24 mouse cellular contexts compared by ENCODE assay signal in the genomic region with DNA sequence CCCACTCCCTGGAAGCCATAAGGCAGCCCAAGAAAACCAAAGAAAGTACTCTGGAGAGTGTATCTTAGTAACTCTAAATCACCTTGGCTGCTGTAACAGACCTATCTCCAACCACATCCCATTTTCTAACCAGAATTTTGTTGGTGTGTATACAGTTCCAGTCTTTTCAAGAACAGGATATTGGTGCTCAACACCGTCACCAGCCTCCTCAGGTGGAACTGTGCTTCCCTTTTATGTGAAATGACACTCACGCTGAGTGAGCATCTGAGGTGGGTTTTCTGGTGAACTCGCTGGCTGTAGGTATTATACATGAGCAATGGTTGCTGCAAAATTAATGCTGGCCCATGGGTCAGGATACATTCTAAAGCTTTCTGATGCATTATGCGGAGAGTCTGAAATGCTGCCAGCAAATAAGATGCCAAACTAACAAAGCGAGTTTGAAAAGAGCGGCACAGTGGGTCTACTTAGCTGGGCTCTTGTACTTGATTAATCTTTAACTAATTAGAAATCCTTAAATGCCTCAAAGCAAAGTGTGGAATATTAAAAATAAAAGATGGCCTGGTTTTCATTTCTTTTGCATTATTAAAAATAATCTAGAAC.
DNase-seq lines count a peak whose midpoint lies in the region; ATAC-seq and TF ChIP-seq lines count a peak whose summit lies in the region.
"Had no signal": no experiment of that assay in that cellular context is flagged by ENCODE, and none has a peak within 500 bp of the region (broad histone marks: within the 10 kb centered on the region; RNA-seq: fewer than 3 reads in every experiment).

No protein-coding gene starts in this region.

- H3K4me1 ChIP-seq in forebrain, embryonic 16.5 days (replicated peaks; ENCODE audit: control insufficient read depth, insufficient read depth, low read length), result no peaks in the 10 kb centered on the region
- H3K4me1 ChIP-seq in forebrain, embryonic 15.5 days, result 0 out of 2 replicates have a peak, but pooled peaks cover 5% of the 10 kb centered on the region
- 0 out of 2 replicates have a peak, but pooled peaks cover 4% of the 10 kb centered on the region for H3K4me1 ChIP-seq in midbrain, embryonic 14.5 days (ENCODE audit: control insufficient read depth, insufficient read depth, low read length)
- no peaks in the 10 kb centered on the region for H3K4me1 ChIP-seq in midbrain, embryonic 11.5 days (ENCODE audit: control insufficient read depth, insufficient read depth, low read length)
- no peaks in the 10 kb centered on the region for H3K4me1 ChIP-seq in hindbrain, embryonic 11.5 days (replicated peaks; ENCODE audit: control insufficient read depth, insufficient read depth, low read length)
- H3K4me1 ChIP-seq: heart, embryonic 15.5 days; liver, embryonic 12.5 days; midbrain, embryonic 13.5 days had no signal

- H3K36me3 ChIP-seq in forebrain, embryonic 16.5 days (ENCODE audit: control insufficient read depth, insufficient read depth), result no peaks in the 10 kb centered on the region
- no peaks in the 10 kb centered on the region for H3K36me3 ChIP-seq in forebrain, embryonic 15.5 days
- H3K36me3 ChIP-seq in midbrain, embryonic 14.5 days (ENCODE audit: control insufficient read depth, insufficient read depth, low read length), result no peaks in the 10 kb centered on the region
- no peaks in the 10 kb centered on the region for H3K36me3 ChIP-seq in midbrain, embryonic 11.5 days (ENCODE audit: control insufficient read depth, insufficient read depth, low read length)
- H3K36me3 ChIP-seq in splenic B cell, adult 2 months (ENCODE audit: control insufficient read depth, insufficient read depth, low read length, poor library complexity, severe bottlenecking), result no peaks in the 10 kb centered on the region
- no peaks in the 10 kb centered on the region for H3K36me3 ChIP-seq in hindbrain, embryonic 11.5 days (ENCODE audit: control insufficient read depth, insufficient read depth, low read length)
- H3K36me3 ChIP-seq: heart, embryonic 10.5 days; heart, embryonic 15.5 days; liver, embryonic 12.5 days; midbrain, embryonic 13.5 days had no signal

- H3K4me3 ChIP-seq in forebrain, embryonic 16.5 days (replicated peaks; ENCODE audit: low read length), result no peak overlapping the region
- no peak overlapping the region for H3K4me3 ChIP-seq in forebrain, embryonic 15.5 days
- H3K4me3 ChIP-seq in midbrain, embryonic 14.5 days (replicated peaks; ENCODE audit: low read depth, low read length), result no peak overlapping the region
- no peak overlapping the region for H3K4me3 ChIP-seq in midbrain, embryonic 11.5 days (ENCODE audit: low read depth, low read length)
- no peak overlapping the region for H3K4me3 ChIP-seq in hindbrain, embryonic 11.5 days (ENCODE audit: low read depth, low read length)
- H3K4me3 ChIP-seq: heart, embryonic 10.5 days; heart, embryonic 15.5 days; liver, embryonic 12.5 days; midbrain, embryonic 13.5 days had no signal

- TF ChIP-seq CTCF in brain, embryonic 14.5 days (IDR thresholded peaks at IDR 0.05; ENCODE audit: borderline replicate concordance, extremely low read depth, insufficient read depth, insufficient read length), result no peak

- peak; percentile 25 for DNase-seq in midbrain, embryonic 14.5 days
- DNase-seq in midbrain, embryonic 11.5 days (ENCODE audit: low spot score, missing footprints), result no peak
- DNase-seq in brain, embryonic 14.5 days (ENCODE audit: low read depth), result peak; percentile 76
- DNase-seq in splenic B cell, adult 2 months (ENCODE audit: low read depth, low spot score), result peak; percentile 54
- DNase-seq in thymus, postnatal 0 days (ENCODE audit: low spot score), result no peak
- DNase-seq in hindbrain, embryonic 11.5 days (ENCODE audit: low spot score), result no peak
- DNase-seq: adrenal gland, adult 8-10 months; cerebellum, adult 8-10 months; cerebellum, postnatal 25 days; gastrocnemius, postnatal 14 days; kidney, postnatal 14 days; liver, postnatal 0 days; lung, postnatal 36 days; right cerebral cortex, postnatal 4 days; thymus, postnatal 25 days had no signal

- 28% methylated on average over 6 of the region's 6 CpGs for WGBS in forebrain, embryonic 16.5 days
- 29% methylated on average over 6 of the region's 6 CpGs for WGBS in forebrain, embryonic 15.5 days
- 83% methylated on average over 6 of the region's 6 CpGs for WGBS in midbrain, embryonic 14.5 days
- 88% methylated on average over 6 of the region's 6 CpGs for WGBS in midbrain, embryonic 11.5 days
- 88% methylated on average over 6 of the region's 6 CpGs for WGBS in hindbrain, embryonic 11.5 days

- H3K9me3 ChIP-seq in forebrain, embryonic 16.5 days (ENCODE audit: control insufficient read depth, low read length), result no peaks in the 10 kb centered on the region
- H3K9me3 ChIP-seq in forebrain, embryonic 15.5 days, result no peaks in the 10 kb centered on the region
- no peaks in the 10 kb centered on the region for H3K9me3 ChIP-seq in midbrain, embryonic 14.5 days (ENCODE audit: control insufficient read depth, low read length)
- H3K9me3 ChIP-seq in midbrain, embryonic 11.5 days (ENCODE audit: control insufficient read depth, low read length), result no peaks in the 10 kb centered on the region
- H3K9me3 ChIP-seq in hindbrain, embryonic 11.5 days (ENCODE audit: control insufficient read depth, low read length), result no peaks in the 10 kb centered on the region
- H3K9me3 ChIP-seq: heart, embryonic 10.5 days; heart, embryonic 15.5 days; liver, embryonic 12.5 days; midbrain, embryonic 13.5 days had no signal

- H3K9ac ChIP-seq in forebrain, embryonic 16.5 days (replicated peaks; ENCODE audit: low read depth, low read length), result no peak overlapping the region
- no peak overlapping the region for H3K9ac ChIP-seq in forebrain, embryonic 15.5 days (replicated peaks)
- no peak overlapping the region for H3K9ac ChIP-seq in midbrain, embryonic 14.5 days (replicated peaks; ENCODE audit: low read length)
- no peak overlapping the region for H3K9ac ChIP-seq in midbrain, embryonic 11.5 days (ENCODE audit: low read length)
- H3K9ac ChIP-seq in hindbrain, embryonic 11.5 days (ENCODE audit: low read depth, low read length), result no peak overlapping the region
- H3K9ac ChIP-seq: heart, embryonic 15.5 days; liver, embryonic 12.5 days; liver, postnatal 0 days; midbrain, embryonic 13.5 days had no signal

- H3K4me2 ChIP-seq in forebrain, embryonic 16.5 days (ENCODE audit: low read length), result no peak overlapping the region
- no peak overlapping the region for H3K4me2 ChIP-seq in forebrain, embryonic 15.5 days (replicated peaks)
- H3K4me2 ChIP-seq in midbrain, embryonic 14.5 days (ENCODE audit: low read length), result no peak overlapping the region
- H3K4me2 ChIP-seq in midbrain, embryonic 11.5 days, result no peak overlapping the region
- no peak overlapping the region for H3K4me2 ChIP-seq in hindbrain, embryonic 11.5 days (replicated peaks; ENCODE audit: low read depth, low read length)
- H3K4me2 ChIP-seq: heart, embryonic 15.5 days; liver, embryonic 12.5 days; midbrain, embryonic 13.5 days had no signal

- TF ChIP-seq POLR2A in brain, embryonic 14.5 days (IDR thresholded peaks at IDR 0.05; ENCODE audit: borderline replicate concordance, extremely low read depth, insufficient read depth, insufficient read length, poor library complexity, severe bottlenecking), result no peak

- no peaks in the 10 kb centered on the region for H3K27me3 ChIP-seq in forebrain, embryonic 16.5 days (replicated peaks; ENCODE audit: control insufficient read depth, insufficient read depth, low read length)
- H3K27me3 ChIP-seq in forebrain, embryonic 15.5 days, result no peaks in the 10 kb centered on the region
- H3K27me3 ChIP-seq in midbrain, embryonic 14.5 days (ENCODE audit: control insufficient read depth, insufficient read depth, low read length), result no peaks in the 10 kb centered on the region
- no peaks in the 10 kb centered on the region for H3K27me3 ChIP-seq in midbrain, embryonic 11.5 days (ENCODE audit: control insufficient read depth, insufficient read depth, low read length)
- H3K27me3 ChIP-seq in splenic B cell, adult 2 months (ENCODE audit: control insufficient read depth, insufficient read depth, low read length, poor library complexity, severe bottlenecking), result no peaks in the 10 kb centered on the region
- no peaks in the 10 kb centered on the region for H3K27me3 ChIP-seq in hindbrain, embryonic 11.5 days (ENCODE audit: control insufficient read depth, insufficient read depth, low read length)
- H3K27me3 ChIP-seq: CH12.LX; heart, embryonic 15.5 days; liver, embryonic 12.5 days; midbrain, embryonic 13.5 days had no signal

- no peak overlapping the region for H3K27ac ChIP-seq in forebrain, embryonic 16.5 days (ENCODE audit: low read length)
- no peak overlapping the region for H3K27ac ChIP-seq in forebrain, embryonic 15.5 days (replicated peaks)
- H3K27ac ChIP-seq in midbrain, embryonic 14.5 days (replicated peaks; ENCODE audit: low read depth, low read length), result no peak overlapping the region
- H3K27ac ChIP-seq in midbrain, embryonic 11.5 days (ENCODE audit: low read depth, low read length), result no peak overlapping the region
- H3K27ac ChIP-seq in hindbrain, embryonic 11.5 days (ENCODE audit: low read depth, low read length), result no peak overlapping the region
- H3K27ac ChIP-seq: heart, embryonic 10.5 days; heart, embryonic 15.5 days; liver, embryonic 12.5 days; midbrain, embryonic 13.5 days had no signal

- 0 out of 2 replicates have a peak, but pooled peaks have one; percentile 26 for ATAC-seq in forebrain, embryonic 16.5 days
- ATAC-seq in forebrain, embryonic 15.5 days (replicated peaks), result no peak
- no peak for ATAC-seq in midbrain, embryonic 14.5 days (ENCODE audit: low FRiP score, low TSS enrichment)
- ATAC-seq in midbrain, embryonic 11.5 days (ENCODE audit: low FRiP score), result no peak
- no peak for ATAC-seq in hindbrain, embryonic 11.5 days (ENCODE audit: low FRiP score)
- ATAC-seq: hindbrain, embryonic 16.5 days; intestine, embryonic 16.5 days; liver, embryonic 12.5 days; liver, postnatal 0 days; midbrain, embryonic 13.5 days had no signal

Comparison
In these comparisons a context has a peak if more than half of its experiments do, and no peak if none do; other contexts are left out.
1. DNase-seq: peak in midbrain, embryonic 14.5 days (single experiment), brain, embryonic 14.5 days (single experiment) and splenic B cell, adult 2 months (single experiment); none in midbrain, embryonic 11.5 days (single experiment), thymus, postnatal 0 days (single experiment) and hindbrain, embryonic 11.5 days (single experiment).